Mouse (Mus musculus) left cerebral cortex, postnatal 14 days (tissue): ENCODE measurements around the gene Gss. TPM values are rescaled to one million over a fixed set of nuclear protein-coding genes. Genes with fewer than 3 reads are reported as not detected.

ENCODE experiments used
- DNase-seq, 2 experiments: peaks; one replicate each; pipeline ENCODE4 v3.0.0; 2021 to 2022; ENCODE audit warnings: low spot score in 2 of 2, mixed read lengths in 1 of 2
- intact Hi-C: fragments of 180-260 bp; cut with DNase I; formaldehyde crosslinking; loops from one replicate; pipeline ENCODE4 v1.15.1; 2025
- long read RNA-seq, 2 experiments: library from polyadenylated mRNA; stranded (forward); transcript quantifications; one replicate each; pipeline ENCODE4 v2.0.0; 2021
- total RNA-seq, 2 experiments: library from RNA; stranded (reverse); gene quantifications; 2 replicates each; pipeline ENCODE4 v1.2.3; 2021

Gene Gss
- total RNA-seq = 10 to 100 TPM; 15.8 to 18.3 TPM
- long read RNA-seq, experiment 1, transcript Gss-201 (13 exons, 1,963 nt) = major isoform, 21 of 22 reads
- long read RNA-seq, experiment 1, partial matches to known transcripts = 1 of 22 reads
- long read RNA-seq, experiment 1, other reads (novel, unspliced or antisense) = 0 of 22 reads
- long read RNA-seq, experiment 2, transcript Gss-201 (13 exons, 1,963 nt) = major isoform, 12 of 16 reads
- long read RNA-seq, experiment 2, partial matches to known transcripts = 3 of 16 reads
- long read RNA-seq, experiment 2, other reads (novel, unspliced or antisense) = 1 of 16 reads

DNA sequence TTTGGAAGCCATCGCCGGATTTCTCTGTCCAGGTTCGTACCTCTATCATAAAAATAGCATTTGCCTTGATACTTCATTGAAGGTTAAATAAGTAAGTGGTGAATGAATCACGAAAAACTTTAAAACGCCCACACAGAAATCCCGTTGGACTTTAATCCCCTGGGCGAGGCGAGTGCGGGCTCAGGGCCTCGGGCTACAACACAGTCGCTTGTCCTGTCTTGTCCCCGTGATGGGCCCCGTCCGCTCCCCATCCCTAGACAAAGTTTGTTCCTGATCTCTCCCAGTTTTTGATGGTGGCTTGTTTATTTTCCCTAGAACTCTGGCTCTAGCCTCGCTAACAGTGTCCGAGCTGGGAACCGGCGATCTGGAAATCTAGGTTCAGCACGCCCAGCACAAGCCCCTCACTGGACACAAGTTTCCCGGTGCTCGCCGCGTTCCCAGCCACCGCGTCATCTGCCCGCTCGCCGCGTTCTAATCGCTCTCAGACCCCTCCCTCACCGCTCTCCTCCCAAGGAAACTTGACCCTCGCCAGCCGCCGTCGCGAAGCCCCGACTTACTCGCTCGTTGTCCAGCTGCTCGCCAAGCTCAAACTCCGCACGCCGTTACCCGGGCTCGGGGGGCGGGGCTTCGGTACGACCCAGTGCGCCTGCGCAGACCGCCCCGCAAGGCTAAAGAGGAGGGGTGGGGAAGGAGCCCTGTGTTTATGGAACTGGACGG is at the start of gene Gss:
Gene Gss, minus strand, starts transcription at position 674 of the 717 bp plus-strand sequence.
- DNase-seq = peak; percentile 97 to 99
- intact Hi-C loops = no loop called here

DNA sequence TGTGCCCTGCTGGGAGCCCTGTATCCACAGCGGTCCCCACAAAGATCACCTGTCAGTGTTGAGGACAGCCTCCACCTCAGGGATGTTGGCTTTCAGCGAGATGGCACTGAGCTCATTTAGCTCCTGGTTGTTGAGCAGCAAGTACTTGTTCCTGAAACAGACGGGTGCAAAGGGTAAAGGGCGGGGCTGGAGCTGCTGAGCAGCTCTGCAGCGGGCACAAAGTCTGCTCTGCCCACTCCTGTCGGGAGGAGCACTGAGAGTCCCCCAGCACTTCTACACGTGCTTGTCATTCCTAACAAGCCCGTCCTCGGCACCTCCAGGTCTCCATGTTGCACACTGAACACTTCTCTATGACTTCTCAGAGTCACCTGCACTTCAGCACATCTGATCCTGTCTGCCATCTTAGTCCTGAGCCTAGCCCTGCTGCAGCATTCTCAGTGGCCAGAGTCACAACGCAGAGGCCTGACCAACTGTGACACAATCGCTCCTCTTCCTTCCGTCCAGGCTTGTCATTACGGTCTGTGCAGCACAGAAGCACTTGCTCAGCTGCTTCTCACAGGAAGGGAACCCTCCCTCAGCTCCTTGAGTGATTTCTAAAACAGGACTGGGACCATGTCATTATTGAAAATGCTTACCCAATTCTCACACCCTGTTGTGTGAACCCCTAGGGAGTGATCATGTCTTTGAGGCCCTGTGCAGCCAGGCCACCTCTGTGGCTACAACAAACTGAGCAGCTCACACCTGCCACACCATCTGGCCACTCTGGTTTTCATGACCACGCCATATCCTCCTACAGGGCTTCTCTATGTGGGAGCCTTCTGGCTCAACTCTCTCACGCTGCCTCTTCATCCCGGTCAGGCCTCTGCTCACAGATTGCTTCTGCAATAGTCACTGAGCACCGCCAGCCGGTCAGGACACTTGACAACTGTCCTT is 49.2 kb upstream of the Gss start:
- intact Hi-C loops = no loop called here
- DNase-seq = no peak

DNA sequence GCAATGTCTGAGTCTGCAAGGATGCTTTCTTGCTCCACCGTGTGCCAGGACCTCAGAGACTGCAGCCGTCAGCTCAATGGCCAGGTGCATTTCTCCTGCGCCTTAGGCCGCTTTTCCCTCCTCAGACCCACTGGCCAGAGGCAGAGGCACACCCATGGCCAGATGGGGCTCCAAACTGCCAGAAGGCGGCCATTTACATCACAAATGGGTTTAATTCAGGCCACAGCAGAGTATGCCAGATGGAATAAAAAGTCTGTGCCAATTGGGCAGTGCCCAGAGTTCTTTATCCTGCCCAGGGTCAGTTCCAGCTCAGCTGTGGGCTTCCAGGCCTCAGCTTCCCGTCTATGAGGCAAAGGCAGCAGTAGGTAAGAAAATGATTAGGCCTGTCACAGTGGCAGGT is 48.0 kb upstream of the Gss start:
- DNase-seq = peak; percentile 58 to 72
- intact Hi-C loops = no loop called here

DNA sequence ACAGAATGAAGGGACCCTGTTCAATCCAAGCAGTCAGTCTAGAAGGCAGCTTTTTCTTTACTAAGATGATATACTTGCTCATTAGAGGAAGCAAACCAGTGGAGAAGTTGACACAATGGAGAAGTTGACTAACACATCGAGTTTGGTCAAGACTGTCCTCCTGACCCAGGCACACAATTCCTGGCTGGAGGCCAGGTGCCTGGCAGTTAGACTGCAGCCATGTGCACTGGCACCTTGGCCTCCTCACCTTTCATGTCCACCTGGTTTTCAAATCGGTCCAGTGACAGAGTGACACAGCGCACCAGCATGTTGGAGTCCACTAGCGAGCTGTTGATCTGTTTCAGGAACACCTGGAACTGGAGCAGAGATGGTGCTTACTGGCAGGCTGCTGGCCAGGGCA is 44.8 kb upstream of the Gss start:
- no peak for DNase-seq
- intact Hi-C loops = no loop called here

DNA sequence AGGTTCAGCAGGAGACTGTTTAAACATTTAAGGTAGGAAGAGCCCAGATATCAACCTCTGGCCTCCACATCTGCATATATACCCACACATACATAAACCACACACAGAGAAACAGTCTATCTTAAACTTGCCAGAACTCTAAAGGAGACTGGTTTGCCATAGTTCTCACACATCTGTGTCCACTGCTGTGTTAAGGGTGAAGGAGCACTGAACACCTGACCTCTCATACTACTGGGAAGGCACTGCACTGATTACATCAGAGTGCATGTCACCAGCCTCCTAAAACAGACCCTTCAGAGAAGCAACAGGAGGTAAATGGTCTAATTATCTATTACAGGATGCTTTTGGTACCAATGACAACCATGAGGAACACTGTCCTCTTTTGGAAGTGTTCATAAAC is 44.3 kb upstream of the Gss start:
- no peak for DNase-seq
- intact Hi-C loops = no loop called here

DNA sequence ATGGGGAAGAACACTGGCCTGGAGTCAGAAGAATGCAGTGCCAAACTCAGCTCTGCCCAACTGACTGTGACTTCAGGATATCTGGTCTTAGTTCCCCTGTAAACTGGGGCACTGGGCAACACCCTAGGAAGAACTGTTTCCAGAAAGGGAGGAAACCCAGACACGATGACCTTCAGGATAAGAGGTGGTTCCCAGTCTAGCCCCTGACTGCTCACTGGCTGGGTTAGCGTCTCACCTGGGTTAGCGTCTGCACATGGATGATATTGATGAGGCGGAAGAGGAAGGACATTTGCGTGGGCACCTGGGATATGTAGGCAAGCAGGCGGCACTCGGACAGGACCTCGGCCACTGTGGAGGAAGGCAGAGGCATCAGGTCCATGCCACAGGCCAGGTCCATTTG is 43.4 kb upstream of the Gss start:
- DNase-seq = no peak
- intact Hi-C loops = no loop called here

DNA sequence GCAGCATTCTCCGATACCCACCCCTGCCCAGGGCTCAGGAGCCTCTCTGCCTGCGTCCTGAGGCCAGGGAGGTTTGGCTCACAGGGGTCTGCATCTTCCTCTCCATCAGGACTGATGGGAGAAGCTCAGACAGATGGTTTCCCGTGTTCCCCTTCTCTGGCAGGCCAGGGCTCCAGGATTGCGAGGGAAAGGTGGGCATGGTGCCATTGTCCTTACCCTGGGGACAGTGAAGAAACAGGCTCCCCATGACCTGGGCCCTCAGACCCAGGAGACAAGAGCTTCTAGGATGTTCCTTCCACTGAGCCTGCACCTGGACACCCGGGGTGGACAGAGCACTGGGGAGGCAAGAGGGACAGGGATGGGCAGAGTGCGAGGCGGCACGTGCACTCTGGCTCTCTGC is 42.0 kb upstream of the Gss start:
- intact Hi-C loops = no loop called here
- no peak for DNase-seq

DNA sequence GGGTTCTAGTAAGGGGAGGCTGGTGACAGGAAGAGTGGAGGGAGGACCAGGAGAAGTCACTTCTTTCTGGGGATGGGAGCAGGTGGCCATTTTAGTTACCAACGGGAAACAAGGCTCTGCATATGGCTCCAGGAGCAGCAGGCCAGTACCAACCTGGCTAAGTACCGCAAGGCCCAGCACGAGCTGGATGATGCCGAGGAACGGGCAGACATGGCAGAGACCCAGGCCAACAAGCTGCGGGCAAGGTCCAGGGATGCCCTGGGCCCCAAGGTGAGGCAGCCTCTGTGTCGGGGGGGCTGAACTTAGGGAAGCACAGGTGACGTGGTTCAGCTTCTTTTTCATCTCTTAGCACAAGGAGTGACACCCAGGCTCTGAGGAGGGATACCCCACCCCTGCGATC is 41.1 kb upstream of the Gss start:
- intact Hi-C loops = no loop called here

DNA sequence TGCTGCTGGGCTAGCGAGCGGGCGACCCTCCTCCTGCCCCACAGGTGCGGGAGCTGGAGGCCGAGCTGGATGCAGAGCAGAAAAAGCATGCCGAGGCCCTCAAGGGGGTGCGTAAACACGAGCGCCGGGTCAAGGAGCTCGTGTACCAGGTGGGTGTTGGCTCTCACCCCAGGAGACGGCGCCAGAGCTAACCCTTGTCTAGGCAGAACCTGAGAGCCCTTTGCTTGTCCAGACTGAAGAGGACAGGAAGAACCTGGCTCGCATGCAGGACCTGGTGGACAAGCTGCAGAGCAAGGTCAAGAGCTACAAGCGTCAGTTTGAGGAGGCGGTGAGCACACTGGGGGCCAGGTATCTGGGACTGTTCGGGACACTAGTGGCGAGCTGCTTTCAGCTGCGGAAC is 40.5 kb upstream of the Gss start:
- DNase-seq = no peak
- intact Hi-C loops = no loop called here

More for the DNA sequence above, 41.1 kb upstream of the Gss start:
- DNase-seq = no peak

DNA sequence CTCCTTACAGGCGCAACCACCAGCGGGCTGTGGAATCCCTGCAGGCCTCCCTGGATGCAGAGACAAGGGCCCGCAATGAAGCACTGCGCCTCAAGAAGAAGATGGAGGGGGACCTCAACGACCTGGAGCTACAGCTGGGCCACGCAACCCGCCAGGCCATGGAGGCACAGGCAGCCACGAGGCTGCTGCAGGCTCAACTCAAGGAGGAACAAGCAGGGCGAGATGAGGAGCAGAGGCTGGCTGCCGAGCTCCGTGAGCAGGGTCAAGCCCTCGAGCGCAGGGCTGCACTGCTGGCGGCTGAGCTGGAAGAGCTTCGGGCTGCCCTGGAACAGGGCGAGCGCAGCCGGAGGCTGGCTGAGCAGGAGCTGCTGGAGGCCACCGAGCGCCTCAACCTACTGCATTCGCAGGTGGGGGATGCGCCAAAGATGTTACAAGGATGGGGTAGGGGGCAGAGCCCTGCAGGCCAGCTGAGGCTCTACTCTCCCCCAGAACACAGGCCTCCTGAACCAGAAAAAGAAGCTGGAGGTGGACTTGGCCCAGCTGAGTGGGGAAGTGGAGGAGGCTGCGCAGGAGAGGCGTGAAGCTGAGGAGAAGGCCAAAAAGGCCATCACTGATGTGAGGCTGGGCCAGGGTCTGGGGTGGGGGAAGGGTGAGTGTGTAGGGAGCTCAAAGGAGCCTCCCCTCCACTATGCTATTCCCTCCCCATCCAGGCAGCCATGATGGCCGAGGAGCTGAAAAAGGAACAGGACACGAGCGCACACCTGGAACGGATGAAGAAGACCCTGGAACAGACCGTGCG is 39.7 kb upstream of the Gss start:
- no peak for DNase-seq
- intact Hi-C loops = no loop called here

DNA sequence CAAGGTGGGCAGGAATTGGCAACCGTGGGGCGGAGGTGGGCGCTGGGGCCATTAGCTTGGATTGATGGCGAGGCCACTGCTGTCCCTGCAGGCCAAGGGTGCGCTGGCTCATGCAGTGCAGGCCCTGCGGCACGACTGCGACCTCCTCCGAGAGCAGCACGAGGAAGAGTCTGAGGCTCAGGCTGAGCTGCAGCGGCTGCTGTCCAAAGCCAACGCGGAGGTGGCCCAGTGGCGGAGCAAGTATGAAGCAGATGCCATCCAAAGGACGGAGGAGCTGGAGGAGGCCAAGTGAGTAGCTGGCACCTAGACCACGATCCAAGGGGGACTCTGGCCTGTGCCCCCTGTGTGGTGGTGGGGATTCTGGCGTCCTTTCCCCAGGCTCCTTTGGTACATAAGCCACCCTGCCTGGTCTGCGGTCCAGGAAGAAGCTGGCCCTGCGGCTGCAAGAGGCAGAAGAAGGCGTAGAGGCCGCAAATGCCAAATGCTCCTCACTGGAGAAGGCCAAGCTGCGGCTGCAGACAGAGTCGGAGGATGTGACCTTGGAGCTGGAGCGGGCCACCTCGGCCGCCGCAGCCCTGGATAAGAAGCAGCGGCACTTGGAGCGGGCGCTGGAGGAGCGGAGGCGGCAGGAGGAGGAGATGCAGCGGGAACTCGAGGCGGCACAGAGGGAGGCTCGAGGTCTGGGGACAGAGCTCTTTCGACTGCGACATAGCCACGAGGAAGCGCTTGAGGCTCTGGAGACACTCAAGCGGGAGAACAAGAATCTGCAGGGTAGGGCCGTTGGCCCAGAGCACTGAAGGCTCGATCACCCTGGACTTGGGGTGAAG is 38.2 kb upstream of the Gss start:
- intact Hi-C loops = no loop called here
- no peak for DNase-seq

DNA sequence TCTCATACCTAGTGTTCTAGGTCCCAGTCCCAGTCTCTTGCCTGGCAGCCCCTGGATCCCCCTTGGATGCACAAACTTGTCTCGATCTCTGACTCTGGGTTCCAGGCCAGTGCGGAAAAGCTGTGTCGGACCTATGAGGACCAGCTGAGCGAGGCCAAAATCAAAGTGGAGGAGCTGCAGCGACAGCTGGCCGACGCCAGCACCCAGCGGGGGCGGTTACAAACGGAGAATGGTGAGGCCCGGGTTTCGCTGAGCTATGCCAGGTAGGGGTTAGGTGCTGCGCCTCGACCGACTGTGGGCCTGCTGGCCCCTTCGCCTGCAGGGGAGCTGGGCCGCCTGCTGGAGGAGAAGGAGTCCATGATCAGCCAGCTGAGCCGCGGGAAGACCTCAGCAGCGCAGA is 37.5 kb upstream of the Gss start:
- intact Hi-C loops = no loop called here
- DNase-seq = no peak

DNA sequence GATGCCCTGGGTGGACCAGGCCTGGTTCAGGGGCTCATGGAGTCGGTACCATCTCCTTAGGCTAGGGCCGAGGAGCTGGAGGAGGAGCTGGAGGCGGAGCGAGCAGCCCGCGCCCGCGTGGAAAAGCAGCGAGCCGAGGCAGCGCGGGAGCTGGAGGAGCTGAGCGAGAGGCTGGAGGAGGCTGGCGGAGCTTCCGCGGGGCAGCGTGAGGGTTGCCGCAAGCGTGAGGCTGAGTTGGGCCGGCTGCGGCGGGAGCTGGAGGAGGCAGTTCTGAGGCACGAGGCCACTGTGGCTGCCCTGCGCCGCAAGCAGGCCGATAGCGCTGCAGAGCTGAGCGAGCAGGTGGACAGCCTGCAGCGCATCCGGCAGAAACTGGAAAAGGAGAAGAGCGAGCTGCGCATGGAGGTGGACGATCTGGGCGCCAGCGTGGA is 36.6 kb upstream of the Gss start:
- peak; percentile 61 to 72 for DNase-seq
- intact Hi-C loops = no loop called here

DNA sequence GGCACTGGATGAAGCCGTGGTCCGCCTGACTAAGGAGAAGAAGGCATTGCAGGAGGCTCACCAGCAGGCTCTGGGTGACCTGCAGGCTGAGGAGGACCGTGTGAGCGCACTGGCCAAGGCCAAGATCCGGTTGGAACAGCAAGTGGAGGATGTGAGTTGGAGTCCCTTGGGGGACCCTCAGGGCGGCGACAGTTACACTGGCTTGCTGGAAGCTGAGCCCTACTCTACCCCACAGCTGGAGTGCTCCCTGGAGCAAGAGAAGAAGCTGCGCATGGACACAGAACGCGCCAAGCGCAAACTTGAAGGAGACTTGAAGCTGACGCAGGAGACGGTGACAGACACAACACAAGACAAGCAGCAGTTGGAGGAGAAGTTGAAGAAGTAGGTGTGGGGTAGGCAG is 35.9 kb upstream of the Gss start:
- intact Hi-C loops = no loop called here
- DNase-seq = no peak

DNA sequence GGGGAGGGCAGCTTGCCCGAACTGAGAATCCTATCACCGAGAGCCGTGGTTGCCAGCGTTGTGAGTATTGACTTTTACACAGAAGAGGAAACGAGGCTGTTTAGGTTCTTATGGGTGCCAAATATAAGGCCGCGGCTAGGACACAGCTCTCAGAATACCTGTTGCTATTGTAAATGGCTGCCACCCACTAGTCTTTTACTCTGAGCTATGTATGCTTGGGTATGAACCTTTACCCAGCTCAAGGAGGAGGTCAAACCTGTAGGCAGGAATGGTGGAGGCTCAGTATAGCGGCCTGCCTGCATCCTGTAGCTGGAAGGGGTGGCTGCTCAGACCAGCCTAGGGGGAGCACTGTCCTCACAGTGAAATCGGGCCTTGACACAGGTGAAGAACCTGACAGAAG is 35.5 kb upstream of the Gss start:
- intact Hi-C loops = no loop called here

DNA sequence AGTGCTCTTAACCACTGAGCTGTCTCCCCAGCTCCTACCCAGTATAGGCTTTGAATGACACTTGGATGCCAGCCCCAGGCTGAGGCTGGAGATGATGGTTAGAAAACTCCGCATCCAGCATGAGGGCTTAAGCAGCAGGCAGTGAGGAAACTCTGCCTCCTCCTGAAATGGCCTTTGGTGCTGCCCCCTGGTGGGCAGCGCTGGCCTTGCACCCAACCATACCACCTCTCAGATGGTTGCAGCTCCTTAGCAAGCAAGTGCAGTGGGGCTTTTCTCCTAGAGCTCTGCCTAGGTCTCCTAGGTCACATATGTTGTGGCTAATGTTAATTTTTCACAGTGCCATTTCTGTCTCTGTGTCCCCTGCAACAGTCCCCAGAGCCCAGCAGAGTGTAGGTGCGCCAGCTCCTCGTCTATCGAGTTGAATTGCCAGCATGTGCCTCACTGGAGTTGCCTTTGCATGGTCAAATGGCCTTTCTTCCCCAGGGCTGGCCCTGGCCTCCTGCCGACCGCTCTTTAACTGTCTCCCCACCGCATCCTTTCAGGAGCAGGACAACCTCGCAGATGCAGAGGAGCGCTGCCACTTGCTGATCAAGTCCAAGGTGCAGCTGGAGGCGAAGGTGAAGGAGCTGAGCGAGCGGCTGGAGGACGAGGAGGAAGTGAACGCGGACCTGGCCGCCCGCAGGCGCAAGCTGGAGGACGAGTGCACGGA is 34.6 kb upstream of the Gss start:
- intact Hi-C loops = loop anchor here (2.0 kb wide), 1 partner anchor 110 kb away; the partner anchor contains the start of gene Acss2
- peak; percentile 81 to 88 for DNase-seq

More for the DNA sequence above, 35.5 kb upstream of the Gss start:
- DNase-seq = no peak

DNA sequence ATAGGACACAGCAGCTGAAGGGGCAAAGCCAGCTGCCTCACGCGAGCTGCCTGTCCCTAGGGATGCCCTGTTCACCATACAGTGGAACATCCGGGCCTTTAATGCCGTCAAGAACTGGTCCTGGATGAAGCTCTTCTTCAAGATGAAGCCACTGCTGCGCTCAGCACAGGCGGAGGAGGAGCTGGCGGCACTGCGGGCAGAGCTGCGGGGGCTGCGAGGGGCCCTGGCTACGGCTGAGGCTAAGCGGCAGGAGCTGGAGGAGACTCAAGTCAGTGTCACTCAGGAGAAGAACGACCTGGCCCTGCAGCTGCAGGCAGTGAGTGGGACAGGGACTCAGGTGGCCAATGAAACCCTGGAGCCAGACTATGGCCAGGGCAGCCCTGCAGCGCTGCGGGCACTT is 33.7 kb upstream of the Gss start:
- intact Hi-C loops = loop anchor here (2.0 kb wide), 1 partner anchor 109 kb away; the partner anchor contains the start of gene Acss2
- DNase-seq = no peak

DNA sequence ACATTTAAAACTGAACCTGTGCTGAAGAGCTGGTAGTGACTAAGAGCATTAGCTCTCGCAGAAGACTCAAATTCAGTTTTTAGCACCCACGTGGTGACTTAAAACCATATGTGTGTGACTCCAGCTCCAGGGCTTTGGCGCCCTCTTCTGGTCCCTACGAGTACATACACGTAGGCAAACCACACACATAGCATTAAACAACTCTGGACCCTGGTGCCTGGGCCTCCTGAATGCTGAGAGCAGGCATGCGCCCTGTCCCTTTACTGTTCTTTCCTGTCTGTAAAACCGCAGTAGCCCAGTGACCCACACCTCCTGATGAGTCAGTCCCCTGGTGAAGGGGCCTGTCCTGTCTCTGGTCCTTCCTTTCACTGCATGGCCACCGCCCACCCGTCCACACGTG is 32.1 kb upstream of the Gss start:
- intact Hi-C loops = no loop called here

More for the DNA sequence above, 32.1 kb upstream of the Gss start:
- peak; percentile 53 to 68 for DNase-seq
